ENCODE assay signal across 19 mouse cellular contexts in the genomic region with DNA sequence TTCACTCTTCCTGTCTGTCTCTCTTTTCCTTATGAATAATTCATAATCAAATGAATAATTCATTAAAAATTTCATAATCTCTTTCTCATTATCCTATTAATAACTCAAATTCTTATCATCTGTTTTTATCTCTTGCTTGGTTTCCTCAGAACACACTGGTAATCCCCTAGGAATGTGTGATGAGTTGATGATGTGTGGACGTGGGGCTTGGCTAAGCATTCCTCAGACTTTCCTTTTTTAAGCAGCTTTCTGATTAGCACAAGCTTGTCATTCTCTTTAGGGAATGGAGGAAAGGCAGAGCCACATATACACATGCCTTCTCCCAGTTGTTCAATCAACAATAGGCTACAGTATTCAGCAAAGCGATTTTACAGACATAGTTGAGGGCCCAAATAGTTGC.
DNase-seq lines count a peak whose midpoint lies in the region; ATAC-seq and TF ChIP-seq lines count a peak whose summit lies in the region.
"Had no signal": no experiment of that assay in that cellular context is flagged by ENCODE, and none has a peak within 500 bp of the region (broad histone marks: within the 10 kb centered on the region; RNA-seq: fewer than 3 reads in every experiment).

No protein-coding gene starts in this region.

- no peak for ATAC-seq in heart, embryonic 12.5 days (ENCODE audit: insufficient number of reproducible peaks, low FRiP score)
- peak; percentile 40; the same call in 1 of the 2 replicates for ATAC-seq in lung, postnatal 0 days
- ATAC-seq: inflammation-experienced regulatory T-cells, adult 6 months; midbrain, embryonic 16.5 days had no signal

- H3K4me1 ChIP-seq in heart, embryonic 12.5 days (replicated peaks) = peaks cover 14% of the 10 kb centered on the region
- H3K4me1 ChIP-seq in lung, postnatal 0 days (ENCODE audit: insufficient read depth, low read depth, low read length) = 0 out of 2 replicates have a peak, but pooled peaks cover 2% of the 10 kb centered on the region
- H3K4me1 ChIP-seq: liver, embryonic 13.5 days; neural tube, embryonic 13.5 days had no signal

- no peak overlapping the region for H3K4me3 ChIP-seq in heart, embryonic 12.5 days
- H3K4me3 ChIP-seq in lung, postnatal 0 days (ENCODE audit: low read depth, low read length) = no peak overlapping the region
- H3K4me3 ChIP-seq: left cerebral cortex, adult 2 months; liver, embryonic 13.5 days; myocyte; neural tube, embryonic 13.5 days had no signal

- TF ChIP-seq CTCF in lung, postnatal 0 days (IDR thresholded peaks at IDR 0.05) = no peak

- no peak for DNase-seq in heart, adult 18-20 months
- peak; percentile 36 for DNase-seq in 3134 (ENCODE audit: extremely low read depth, insufficient read length, low spot score)
- DNase-seq in Muller cell, postnatal 12 days (ENCODE audit: inconsistent ontology term) = peak; percentile 86
- DNase-seq in lung, postnatal 0 days (ENCODE audit: low spot score) = peak; percentile 75
- DNase-seq in cerebellum, adult 11 months = no peak
- DNase-seq in gastrocnemius, postnatal 14 days = no peak
- DNase-seq: cerebellum, adult 8-10 months; heart, postnatal 4 days; kidney, adult 18-20 months; kidney, postnatal 10 days; liver, embryonic 13.5 days; thymus, postnatal 25 days had no signal

- H3K9ac ChIP-seq in heart, embryonic 12.5 days = no peak overlapping the region
- H3K9ac ChIP-seq in lung, postnatal 0 days (replicated peaks; ENCODE audit: low read depth) = no peak overlapping the region
- H3K9ac ChIP-seq: hindbrain, embryonic 14.5 days; liver, embryonic 13.5 days; neural tube, embryonic 13.5 days had no signal

- TF ChIP-seq EP300 in lung, postnatal 0 days (IDR thresholded peaks at IDR 0.05) = peak; percentile 58

- no peaks in the 10 kb centered on the region for H3K27me3 ChIP-seq in heart, embryonic 12.5 days (replicated peaks)
- H3K27me3 ChIP-seq in lung, postnatal 0 days (replicated peaks; ENCODE audit: insufficient read depth, low read length) = no peaks in the 10 kb centered on the region
- H3K27me3 ChIP-seq: liver, embryonic 13.5 days; neural tube, embryonic 13.5 days had no signal

- H3K27ac ChIP-seq in heart, embryonic 12.5 days (ENCODE audit: poor library complexity, severe bottlenecking) = peak overlapping the region; percentile 25; the same call in 1 of the 2 replicates
- H3K27ac ChIP-seq in lung, postnatal 0 days (ENCODE audit: low read length) = no peak overlapping the region
- H3K27ac ChIP-seq: hindbrain, embryonic 14.5 days; left cerebral cortex, adult 2 months; liver, embryonic 13.5 days; neural tube, embryonic 13.5 days had no signal

- WGBS in heart, embryonic 12.5 days = 38% methylated on average over 2 of the region's 2 CpGs
- 56% methylated on average over 2 of the region's 2 CpGs for WGBS in lung, postnatal 0 days

- no peaks in the 10 kb centered on the region for H3K36me3 ChIP-seq in heart, embryonic 12.5 days
- no peaks in the 10 kb centered on the region for H3K36me3 ChIP-seq in lung, postnatal 0 days (ENCODE audit: insufficient read depth, low read length)
- H3K36me3 ChIP-seq: liver, embryonic 13.5 days; neural tube, embryonic 13.5 days had no signal

- peaks cover 4% of the 10 kb centered on the region; the same call in 1 of the 2 replicates for H3K9me3 ChIP-seq in heart, embryonic 12.5 days (replicated peaks)
- no peaks in the 10 kb centered on the region for H3K9me3 ChIP-seq in lung, postnatal 0 days (ENCODE audit: low read length)
- H3K9me3 ChIP-seq: liver, embryonic 13.5 days; neural tube, embryonic 13.5 days had no signal

- intact Hi-C loops in gastrocnemius, postnatal 14 days (cut with DNase I; ENCODE audit: low total_unique reads) = no loop called here

- no peak overlapping the region for H3K4me2 ChIP-seq in heart, embryonic 12.5 days
- H3K4me2 ChIP-seq in lung, postnatal 0 days (replicated peaks; ENCODE audit: low read depth, low read length) = no peak overlapping the region
- H3K4me2 ChIP-seq: hindbrain, embryonic 14.5 days; liver, embryonic 13.5 days; neural tube, embryonic 13.5 days had no signal

Comparison
In these comparisons a context has a peak if more than half of its experiments do, and no peak if none do; other contexts are left out.
1. DNase-seq: peak in 3134 (single experiment), Muller cell, postnatal 12 days (single experiment) and lung, postnatal 0 days (single experiment); none in heart, adult 18-20 months (0 of 2), cerebellum, adult 11 months (single experiment) and gastrocnemius, postnatal 14 days (single experiment).